In genomic region chr7:29134693-29135386, GRCm38 (mm10) we compare ENCODE assay signal across 8 mouse cellular contexts. TPM values are rescaled to one million over a fixed set of nuclear protein-coding genes. Genes with fewer than 3 reads are reported as not detected.
DNase-seq lines count a peak whose midpoint lies in the region; ATAC-seq lines count a peak whose summit lies in the region.

TSS of gene Rasgrp4 (plus strand) at chr7:29134851.

- no peak within 1 kb of the TSS for H3K27ac ChIP-seq in midbrain, embryonic 15.5 days

- H3K9me3 ChIP-seq in midbrain, embryonic 15.5 days, result no peaks in the 10 kb centered on the region

- H3K36me3 ChIP-seq in midbrain, embryonic 15.5 days (replicated peaks), result no peaks in the 10 kb centered on the region

- no peak within 1 kb of the TSS for H3K9ac ChIP-seq in midbrain, embryonic 15.5 days

- peaks cover 4% of the 10 kb centered on the region; the same call in 1 of the 2 replicates for H3K4me1 ChIP-seq in midbrain, embryonic 15.5 days

- intact Hi-C loops in heart, postnatal 10 days (cut with DNase I), result no loop called here

- peak; percentile 100 for ATAC-seq in common myeloid progenitor, adult 5-6 weeks (replicated peaks; ENCODE audit: low read depth, poor library complexity, severe bottlenecking)
- ATAC-seq in midbrain, embryonic 15.5 days (replicated peaks), result 0 out of 2 replicates have a peak, but pooled peaks have one; percentile 39

- H3K4me3 ChIP-seq in midbrain, embryonic 15.5 days, result peak within 1 kb of the TSS; percentile 22

- peaks cover 7% of the 10 kb centered on the region for H3K27me3 ChIP-seq in midbrain, embryonic 15.5 days (replicated peaks)

- H3K4me2 ChIP-seq in midbrain, embryonic 15.5 days, result peak within 1 kb of the TSS; percentile 51

- DNase-seq in ES-CJ7 (ENCODE audit: low read depth, low spot score) (peak; percentile 56), liver (peak; percentile 59)
- DNase-seq in heart, postnatal 10 days, result peak; percentile 34 to 35
- peak; percentile 87 to 89 for DNase-seq in thymus, postnatal 10 days (ENCODE audit: low spot score in 2 of 2)
- no peak for DNase-seq in frontal cortex, adult 2 months (ENCODE audit: extremely low spot score in 1 of 2, low spot score in 1 of 2)
- DNase-seq in gastrocnemius, adult 18-20 months (ENCODE audit: low spot score), result no peak

- WGBS in midbrain, embryonic 15.5 days, result under 1% methylated on average over 12 of the region's 20 CpGs

RNA-seq across cellular contexts. Expression of gene Rasgrp4, which starts in this region (rescaled TPM):
- total RNA-seq in common myeloid progenitor, adult 5-6 weeks (2017), result 0.41 and 0.63 TPM in 2 replicates
- total RNA-seq in heart, postnatal 10 days (2021), result 1 to 10 TPM; 1.1 to 2.1 TPM
- polyA plus RNA-seq in midbrain, embryonic 15.5 days (2015; fragmentation: Nextera tagmentation; extraction: Ambion mirVana), result 0.90 and 0.95 TPM in 2 replicates
- polyA plus RNA-seq in frontal cortex, adult 2 months (2012; rRNA removed), result 2.5 and 2.6 TPM in 2 replicates
- total RNA-seq in gastrocnemius, adult 18-20 months (2021), result under 1 TPM; 0.52 to 0.62 TPM

Comparison
In these comparisons a context has a peak if more than half of its experiments do, and no peak if none do; other contexts are left out.
1. Peak in ATAC-seq in common myeloid progenitor, adult 5-6 weeks; RNA of the gene not detected or under 1 TPM.
2. Peak in ATAC-seq, H3K4me3 ChIP-seq and H3K4me2 ChIP-seq in midbrain, embryonic 15.5 days; RNA of the gene not detected or under 1 TPM.
3. DNase-seq: peak in ES-CJ7 (single experiment), heart, postnatal 10 days (2 of 2), liver (single experiment) and thymus, postnatal 10 days (2 of 2); none in frontal cortex, adult 2 months (0 of 2) and gastrocnemius, adult 18-20 months (single experiment).